Comparison of ENCODE assay signal across 9 mouse cellular contexts in the genomic region with DNA sequence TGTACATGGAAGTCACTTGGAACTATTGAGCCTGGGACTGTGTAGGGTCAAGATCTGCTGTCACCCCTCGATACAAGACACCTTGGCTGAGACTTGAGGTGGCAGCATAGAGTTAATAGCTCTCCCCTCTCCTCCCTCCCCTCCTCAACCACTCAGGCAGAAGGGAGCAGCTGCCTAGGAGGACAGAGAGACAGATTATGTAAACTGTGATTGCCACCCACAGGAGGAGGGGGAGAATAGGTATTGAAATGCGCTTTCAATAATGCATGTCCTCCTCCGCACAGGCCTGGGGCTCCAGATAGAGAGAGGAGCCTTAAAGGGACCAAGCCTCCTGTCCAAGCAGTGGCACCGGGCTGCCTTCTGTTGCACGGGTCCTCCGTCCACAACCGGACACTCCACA. TPM values are rescaled to one million over a fixed set of nuclear protein-coding genes. Genes with fewer than 3 reads are reported as not detected.
DNase-seq lines count a peak whose midpoint lies in the region; ATAC-seq and TF ChIP-seq lines count a peak whose summit lies in the region.
"Had no signal": no experiment of that assay in that cellular context is flagged by ENCODE, and none has a peak within 500 bp of the region (broad histone marks: within the 10 kb centered on the region; RNA-seq: fewer than 3 reads in every experiment).

No protein-coding gene starts in this region.

- no peak overlapping the region for H3K27ac ChIP-seq in kidney, embryonic 16.5 days (ENCODE audit: low read length)
- no peak overlapping the region for H3K27ac ChIP-seq in forebrain, embryonic 11.5 days (ENCODE audit: low read depth, low read length)
- H3K27ac ChIP-seq in left cerebral cortex, adult 2 months, result peak overlapping the region; percentile 34; the same call in 1 of the 2 replicates
- no peak overlapping the region for H3K27ac ChIP-seq in heart, adult 2 months

- no peaks in the 10 kb centered on the region for H3K36me3 ChIP-seq in kidney, embryonic 16.5 days (ENCODE audit: insufficient read depth, low read length)
- H3K36me3 ChIP-seq in forebrain, embryonic 11.5 days (ENCODE audit: control insufficient read depth, insufficient read depth, low read length), result no peaks in the 10 kb centered on the region
- H3K36me3 ChIP-seq in heart, adult 2 months (ENCODE audit: control insufficient read depth, insufficient read depth, low read length), result no peaks in the 10 kb centered on the region

- TF ChIP-seq POLR2A in heart, adult 2 months (IDR thresholded peaks at IDR 0.05; ENCODE audit: insufficient read depth, low read depth, low read length), result no peak

- H3K4me3 ChIP-seq in kidney, embryonic 16.5 days (ENCODE audit: low read length), result no peak overlapping the region
- H3K4me3 ChIP-seq in forebrain, embryonic 11.5 days (ENCODE audit: low read depth, low read length), result no peak overlapping the region
- no peak overlapping the region for H3K4me3 ChIP-seq in left cerebral cortex, adult 2 months
- H3K4me3 ChIP-seq in heart, adult 2 months, result no peak overlapping the region

- DNase-seq in kidney, postnatal 25 days, result no peak
- DNase-seq in forebrain, embryonic 11.5 days (ENCODE audit: low spot score), result no peak
- peak; percentile 38 to 56 for DNase-seq in left cerebral cortex, adult 2 months (ENCODE audit: extremely low spot score in 1 of 2, low spot score in 2 of 2)
- DNase-seq in right cerebral cortex, adult 2 months (ENCODE audit: low spot score in 2 of 2), result peak; percentile 63 to 70
- no peak for DNase-seq in adrenal gland, postnatal 14 days
- DNase-seq in thymus, postnatal 14 days, result no peak
- DNase-seq in heart, adult 2 months, result no peak
- DNase-seq: spleen, adult 18-20 months had no signal

- no peak overlapping the region for H3K4me2 ChIP-seq in kidney, embryonic 16.5 days (replicated peaks; ENCODE audit: low read depth, low read length)
- H3K4me2 ChIP-seq in forebrain, embryonic 11.5 days (ENCODE audit: low read depth, low read length, severe bottlenecking), result no peak overlapping the region

- TF ChIP-seq CTCF in left cerebral cortex, adult 2 months (IDR thresholded peaks at IDR 0.05), result no peak
- no peak for TF ChIP-seq CTCF in heart, adult 2 months (IDR thresholded peaks at IDR 0.05)

- TF ChIP-seq EP300 in heart, adult 2 months (IDR thresholded peaks at IDR 0.05; ENCODE audit: insufficient read depth, low read depth, low read length), result no peak

- intact Hi-C loops in left cerebral cortex, adult 2 months (cut with DNase I), result no loop called here
- intact Hi-C loops in heart, adult 2 months (cut with DNase I), result no loop called here

- H3K9ac ChIP-seq in kidney, embryonic 16.5 days (replicated peaks; ENCODE audit: low read length), result no peak overlapping the region
- peak overlapping the region; percentile 16; the same call in 1 of the 2 replicates for H3K9ac ChIP-seq in forebrain, embryonic 11.5 days (ENCODE audit: low read length)
- no peak overlapping the region for H3K9ac ChIP-seq in heart, adult 2 months (ENCODE audit: low read depth, low read length)

- 51% methylated on average over 7 of the region's 7 CpGs for WGBS in kidney, embryonic 16.5 days
- WGBS in forebrain, embryonic 11.5 days, result 50% methylated on average over 7 of the region's 7 CpGs
- 90% methylated on average over 7 of the region's 7 CpGs for WGBS in heart, adult 2 months

- H3K79me2 ChIP-seq in heart, adult 2 months (replicated peaks; ENCODE audit: control insufficient read depth, insufficient read depth, low read length), result no peaks in the 10 kb centered on the region

- H3K27me3 ChIP-seq in kidney, embryonic 16.5 days (ENCODE audit: insufficient read depth, low read length), result no peaks in the 10 kb centered on the region
- H3K27me3 ChIP-seq in forebrain, embryonic 11.5 days (ENCODE audit: control insufficient read depth, insufficient read depth, low read length), result no peaks in the 10 kb centered on the region
- no peaks in the 10 kb centered on the region for H3K27me3 ChIP-seq in heart, adult 2 months (ENCODE audit: control insufficient read depth, insufficient read depth, low read length)

- no peaks in the 10 kb centered on the region for H3K9me3 ChIP-seq in kidney, embryonic 16.5 days (ENCODE audit: low read length)
- H3K9me3 ChIP-seq in forebrain, embryonic 11.5 days (ENCODE audit: control insufficient read depth, low read length), result no peaks in the 10 kb centered on the region

- ATAC-seq in kidney, embryonic 16.5 days (ENCODE audit: low FRiP score, low TSS enrichment), result peak; percentile 64
- ATAC-seq in forebrain, embryonic 11.5 days (replicated peaks; ENCODE audit: low FRiP score), result peak; percentile 61

- peaks cover 14% of the 10 kb centered on the region; the same call in 1 of the 2 replicates for H3K4me1 ChIP-seq in kidney, embryonic 16.5 days (ENCODE audit: insufficient read depth, low read length)
- H3K4me1 ChIP-seq in forebrain, embryonic 11.5 days (replicated peaks; ENCODE audit: control insufficient read depth, insufficient read depth, low read length), result peaks cover 29% of the 10 kb centered on the region
- H3K4me1 ChIP-seq in heart, adult 2 months (ENCODE audit: control insufficient read depth, insufficient read depth, low read length), result no peaks in the 10 kb centered on the region; the same call in 1 of the 2 replicates

RNA-seq across cellular contexts. Expression of gene Cplx2, which starts 45.3 kb away (rescaled TPM):
- polyA plus RNA-seq in kidney, embryonic 16.5 days (2015; fragmentation: Nextera tagmentation; extraction: Ambion mirVana), result 5.8 and 6.0 TPM in 2 replicates
- 11.8 and 13.3 TPM in 2 replicates for polyA plus RNA-seq in forebrain, embryonic 11.5 days (2014; fragmentation: Nextera tagmentation; extraction: Ambion mirVana)
- total RNA-seq in left cerebral cortex, adult 2 months (2021), result 100 to 1,000 TPM; 798 to 848 TPM
- total RNA-seq in adrenal gland, postnatal 14 days (2021), result 29.2 and 35.4 TPM in 2 replicates
- 1 to 10 TPM; 2.3 to 2.4 TPM for total RNA-seq in heart, adult 2 months (2021)
- 3.0 and 4.2 TPM in 2 replicates for polyA plus RNA-seq in heart, adult 2 months (2012; rRNA removed)

Comparison
In these comparisons a context has a peak if more than half of its experiments do, and no peak if none do; other contexts are left out.
1. DNase-seq: peak in left cerebral cortex, adult 2 months (2 of 2) and right cerebral cortex, adult 2 months (2 of 2); none in kidney, postnatal 25 days (0 of 2), forebrain, embryonic 11.5 days (single experiment), adrenal gland, postnatal 14 days (single experiment), thymus, postnatal 14 days (single experiment) and heart, adult 2 months (0 of 2).
2. RNA of gene Cplx2, which starts 45.3 kb away (total RNA-seq): 798 to 848 TPM in left cerebral cortex, adult 2 months; 29.2 to 35.4 TPM in adrenal gland, postnatal 14 days and 2.3 to 2.4 TPM in heart, adult 2 months; every median in the first group is over 10 times any median in the second.